Mouse (Mus musculus) limb, embryonic 13.5 days (tissue): ENCODE results near the gene Fermt3. TPM values are rescaled to one million over a fixed set of nuclear protein-coding genes. Genes with fewer than 3 reads are reported as not detected.

ENCODE experiments used
- ATAC-seq: fragments of 200-750 bp; cut with Nextera tagmentation; 2 replicates; pipeline ENCODE4 v1.8.0; 2017; ENCODE audit warnings: low read depth, moderate number of reproducible peaks, moderate TSS enrichment; ENCODE audit not compliant: low FRiP score
- H3K27ac ChIP-seq: fragments of 300-500 bp; sonication (generic); 2 replicates; pipeline ENCODE4 v1.5.1; 2015; ENCODE audit warnings: inconsistent platforms, mild to moderate bottlenecking, moderate library complexity
- H3K27me3 ChIP-seq: fragments of 300-500 bp; sonication (generic); 2 replicates; pipeline ENCODE4 v1.6.1; 2015; ENCODE audit warnings: mild to moderate bottlenecking, inconsistent platforms
- H3K36me3 ChIP-seq: fragments of 300-500 bp; sonication (generic); 2 replicates; pipeline ENCODE4 v1.6.1; 2015; ENCODE audit warnings: inconsistent platforms, mild to moderate bottlenecking, moderate library complexity
- H3K4me1 ChIP-seq: fragments of 300-500 bp; sonication (generic); 2 replicates; pipeline ENCODE4 v1.6.1; 2015; ENCODE audit warnings: inconsistent platforms
- H3K4me2 ChIP-seq: fragments of 300-500 bp; sonication (generic); replicated peaks from 2 replicates; pipeline ENCODE4 v1.6.1; 2015; ENCODE audit warnings: inconsistent platforms, mild to moderate bottlenecking, moderate library complexity
- H3K4me3 ChIP-seq: fragments of 300-500 bp; sonication (generic); 2 replicates; pipeline ENCODE4 v1.5.1; 2015; ENCODE audit warnings: moderate library complexity, mild to moderate bottlenecking, inconsistent platforms
- H3K9ac ChIP-seq: fragments of 300-500 bp; sonication (generic); 2 replicates; pipeline ENCODE4 v1.6.1; 2015; ENCODE audit warnings: mild to moderate bottlenecking, inconsistent platforms
- H3K9me3 ChIP-seq: fragments of 300-500 bp; sonication (generic); 2 replicates; pipeline ENCODE4 v1.6.1; 2016; ENCODE audit warnings: inconsistent platforms
- WGBS: fragments of 180-500 bp; shearing (Covaris S2); methylation state at CpG from one replicate; pipeline ENCODE4 v1.1.7; 2015; 5-methylcytosine and 5-hydroxymethylcytosine counted together
- polyA plus RNA-seq: library from polyadenylated mRNA; unstranded; fragments of >200 nt; fragmentation: Nextera tagmentation; extraction: Ambion mirVana; gene quantifications from 2 replicates; pipeline ENCODE4 v1.2.1, GENCODE M21; 2015

Gene Fermt3
- polyA plus RNA-seq, 1 experiment from 2014 or later, result 7.6 TPM

DNA sequence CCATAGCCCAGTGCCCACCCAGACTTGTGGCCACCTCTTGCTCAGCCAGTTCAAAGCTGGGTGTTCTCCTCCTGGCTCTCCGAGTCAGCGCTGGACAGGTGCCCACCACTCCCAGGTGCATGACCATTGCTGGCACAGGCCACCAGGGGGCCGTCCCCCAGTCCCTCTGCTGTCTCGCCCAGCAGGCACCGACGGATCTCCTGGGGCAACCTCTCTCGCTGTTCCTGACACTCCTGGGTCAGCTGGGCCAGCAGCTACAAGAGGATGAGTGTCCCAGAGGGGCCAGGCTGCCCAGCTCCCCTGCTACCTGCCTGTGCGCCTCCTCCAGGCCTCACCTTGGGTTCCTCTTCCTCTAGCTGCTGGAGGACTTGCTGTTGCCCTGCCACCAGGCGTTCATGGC is 65.2 kb downstream of the Fermt3 start:
- no peak overlapping the region for H3K4me2 ChIP-seq
- no peak for ATAC-seq
- 58% methylated on average over 9 of the region's 9 CpGs for WGBS
- no peak overlapping the region for H3K4me3 ChIP-seq
- peaks cover 19% of the 10 kb centered on the region for H3K4me1 ChIP-seq
- H3K36me3 ChIP-seq, result peaks cover 59% of the 10 kb centered on the region
- H3K27me3 ChIP-seq, result no peaks in the 10 kb centered on the region
- no peak overlapping the region for H3K27ac ChIP-seq
- H3K9me3 ChIP-seq, result no peaks in the 10 kb centered on the region
- H3K9ac ChIP-seq, result no peak overlapping the region

DNA sequence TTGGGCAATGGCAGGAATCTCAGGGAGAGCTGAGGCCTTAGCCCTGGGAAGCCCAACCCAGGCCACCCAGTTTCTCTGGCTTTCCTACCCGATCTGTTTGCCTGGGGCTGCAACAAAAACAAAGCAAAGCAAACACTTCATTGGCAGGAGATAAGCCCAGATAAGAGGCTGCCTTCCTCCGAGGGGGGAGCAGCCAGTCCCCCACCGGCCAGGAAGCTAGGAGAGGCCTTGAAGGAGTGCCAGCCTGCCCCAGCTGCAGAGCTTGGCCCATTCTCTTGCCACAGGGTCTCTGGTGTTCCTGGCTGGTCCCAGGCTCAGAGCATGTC is 66.6 kb downstream of the Fermt3 start:
- peak overlapping the region; percentile 84 for H3K9ac ChIP-seq
- WGBS, result 15% methylated on average over 3 of the region's 3 CpGs
- peak overlapping the region; percentile 97 for H3K4me2 ChIP-seq
- no peaks in the 10 kb centered on the region for H3K9me3 ChIP-seq
- ATAC-seq, result no peak
- H3K27me3 ChIP-seq, result no peaks in the 10 kb centered on the region
- H3K4me3 ChIP-seq, result peak overlapping the region; percentile 69
- H3K36me3 ChIP-seq, result peaks cover 48% of the 10 kb centered on the region
- peak overlapping the region; percentile 55; the same call in 1 of the 2 replicates for H3K27ac ChIP-seq
- peaks cover 19% of the 10 kb centered on the region for H3K4me1 ChIP-seq

DNA sequence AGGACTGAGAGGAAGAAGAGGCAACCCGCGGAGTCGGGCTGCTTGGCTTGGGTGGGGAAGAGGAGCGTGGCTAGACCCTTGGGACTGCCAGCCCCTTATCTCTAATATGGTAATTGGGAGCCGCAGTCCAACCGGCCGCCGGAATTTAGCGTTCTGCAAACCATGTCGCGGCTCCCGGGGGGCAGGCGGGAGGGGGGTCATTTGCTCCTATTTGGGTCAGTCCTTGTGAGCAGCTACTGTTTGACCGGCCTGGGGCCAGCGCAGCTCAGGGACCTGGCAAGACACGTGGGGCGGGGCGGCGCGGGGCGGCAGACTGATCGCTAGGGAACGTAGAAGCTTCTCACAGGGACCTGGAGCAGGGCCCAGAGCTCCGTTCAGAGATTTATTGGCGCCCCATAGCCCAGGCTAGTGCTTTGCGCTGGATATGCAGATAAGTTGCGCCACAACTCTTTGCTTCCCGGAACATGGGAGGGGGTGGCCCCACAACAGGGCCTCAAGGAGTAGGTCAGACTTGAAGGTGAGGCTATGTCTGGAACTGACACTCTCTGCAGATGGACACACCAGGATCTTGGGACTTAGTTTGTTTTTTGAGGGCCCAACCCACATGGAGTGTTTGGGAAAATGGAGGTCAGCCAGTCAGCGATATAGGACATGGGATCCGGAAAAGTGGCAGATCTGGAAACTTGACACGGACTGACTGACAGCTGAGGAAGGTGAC is 67.1 kb downstream of the Fermt3 start:
- WGBS, result 3% methylated on average over 31 of the region's 31 CpGs
- Histone ChIP-seq H3K27me3 (no peaks in the 10 kb centered on the region), H3K4me2 (peak overlapping the region; percentile 97), H3K9me3 (no peaks in the 10 kb centered on the region), H3K4me3 (peak overlapping the region; percentile 69), H3K36me3 (peaks cover 43% of the 10 kb centered on the region), H3K9ac (peak overlapping the region; percentile 84), H3K27ac (peak overlapping the region; percentile 95), H3K4me1 (peaks cover 19% of the 10 kb centered on the region)
- peak; percentile 13; the same call in 1 of the 2 replicates for ATAC-seq

DNA sequence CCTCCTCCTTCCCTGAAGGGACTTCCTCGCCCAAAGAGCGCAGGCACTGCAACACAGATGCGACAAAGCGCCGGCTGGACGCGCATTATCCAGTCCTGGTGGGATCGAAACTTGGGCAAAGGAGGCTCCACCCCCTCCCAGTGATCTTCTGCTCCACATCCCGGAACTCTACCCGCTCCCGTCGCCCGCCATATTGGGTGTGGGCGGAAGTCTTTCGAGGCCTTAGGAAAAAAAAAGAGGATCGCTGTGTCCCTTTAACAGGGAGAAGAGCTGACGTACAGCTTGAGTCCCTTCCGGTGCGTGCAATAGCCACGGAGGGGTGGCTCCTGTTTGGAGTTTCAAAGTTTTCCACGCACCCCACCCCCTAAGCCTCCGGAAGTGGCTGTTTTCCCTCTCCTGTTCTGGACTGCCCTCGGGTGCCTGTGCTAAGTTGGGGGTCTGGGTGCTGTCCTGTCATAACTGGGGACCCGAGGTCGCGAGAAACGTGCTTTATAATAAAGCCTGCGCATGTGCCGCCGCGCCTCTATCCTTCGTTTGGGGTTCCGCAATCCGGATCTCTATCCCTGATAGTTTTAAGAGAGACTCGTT is 67.8 kb downstream of the Fermt3 start:
- no peaks in the 10 kb centered on the region for H3K9me3 ChIP-seq

DNA sequence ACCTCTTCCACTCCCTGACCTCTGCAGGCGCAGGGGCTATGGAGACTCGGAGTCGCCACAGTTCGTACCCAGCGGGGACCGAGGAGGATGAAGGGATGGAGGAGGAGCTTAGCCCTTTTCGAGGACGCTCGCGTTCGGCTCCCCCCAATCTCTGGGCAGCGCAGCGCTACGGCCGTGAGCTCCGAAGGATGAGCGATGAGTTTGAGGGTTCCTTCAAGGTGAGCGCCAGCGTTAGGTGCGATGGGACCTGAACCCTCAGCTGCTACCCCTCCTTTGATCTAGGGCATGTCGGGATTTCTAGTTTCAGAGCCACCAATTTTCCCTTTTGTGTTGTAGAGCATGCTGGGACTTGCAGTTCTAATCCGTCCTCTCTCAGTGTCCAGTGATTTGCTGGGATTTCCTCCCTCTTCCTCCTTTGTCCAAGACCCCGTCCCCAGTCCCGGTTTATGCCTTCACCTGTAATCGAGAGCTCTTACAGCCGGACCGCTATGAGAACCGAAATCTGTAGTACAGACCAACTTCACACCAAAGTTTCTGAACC is 68.6 kb downstream of the Fermt3 start:
- ATAC-seq, result peak; percentile 31
- Histone ChIP-seq H3K4me2 (peak overlapping the region; percentile 97), H3K9ac (peak overlapping the region; percentile 84), H3K27me3 (no peaks in the 10 kb centered on the region), H3K36me3 (peaks cover 34% of the 10 kb centered on the region), H3K4me1 (peaks cover 19% of the 10 kb centered on the region), H3K9me3 (no peaks in the 10 kb centered on the region), H3K27ac (peak overlapping the region; percentile 95), H3K4me3 (peak overlapping the region; percentile 69)
- under 1% methylated on average over 28 of the region's 28 CpGs for WGBS

More for the DNA sequence above, 67.8 kb downstream of the Fermt3 start:
- WGBS, result under 1% methylated on average over 35 of the region's 35 CpGs
- Histone ChIP-seq H3K36me3 (peaks cover 36% of the 10 kb centered on the region), H3K9ac (peak overlapping the region; percentile 84), H3K4me2 (peak overlapping the region; percentile 97), H3K27me3 (no peaks in the 10 kb centered on the region), H3K4me3 (peak overlapping the region; percentile 69), H3K27ac (peak overlapping the region; percentile 95), H3K4me1 (peaks cover 19% of the 10 kb centered on the region)
- peak; percentile 83 for ATAC-seq

DNA sequence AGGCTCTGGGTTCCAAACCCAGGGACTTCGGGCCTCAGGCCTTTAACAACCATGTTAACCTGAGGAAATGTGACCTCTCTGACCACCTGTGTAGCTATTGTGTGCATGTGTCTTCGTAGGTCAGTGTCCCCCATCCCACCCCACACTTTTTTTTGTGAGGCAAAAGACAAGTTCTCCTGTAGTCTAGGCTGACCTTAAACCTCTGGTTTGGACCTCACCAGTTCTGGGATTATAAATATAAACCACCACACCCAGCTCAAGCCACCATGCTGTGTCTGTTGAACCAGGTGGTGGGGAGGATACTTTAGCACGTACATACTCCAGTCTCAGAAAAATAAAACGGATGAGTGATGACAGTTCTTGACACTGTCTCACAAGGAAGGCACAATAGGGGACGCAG is 69.3 kb downstream of the Fermt3 start:
- Histone ChIP-seq H3K27me3 (no peaks in the 10 kb centered on the region), H3K9me3 (no peaks in the 10 kb centered on the region), H3K27ac (peak overlapping the region; percentile 95), H3K36me3 (peaks cover 31% of the 10 kb centered on the region), H3K4me2 (peak overlapping the region; percentile 97), H3K4me3 (peak overlapping the region; percentile 69), H3K9ac (peak overlapping the region; percentile 84), H3K4me1 (peaks cover 19% of the 10 kb centered on the region)
- no peak for ATAC-seq
- WGBS, result 70% methylated on average over 5 of the region's 5 CpGs

DNA sequence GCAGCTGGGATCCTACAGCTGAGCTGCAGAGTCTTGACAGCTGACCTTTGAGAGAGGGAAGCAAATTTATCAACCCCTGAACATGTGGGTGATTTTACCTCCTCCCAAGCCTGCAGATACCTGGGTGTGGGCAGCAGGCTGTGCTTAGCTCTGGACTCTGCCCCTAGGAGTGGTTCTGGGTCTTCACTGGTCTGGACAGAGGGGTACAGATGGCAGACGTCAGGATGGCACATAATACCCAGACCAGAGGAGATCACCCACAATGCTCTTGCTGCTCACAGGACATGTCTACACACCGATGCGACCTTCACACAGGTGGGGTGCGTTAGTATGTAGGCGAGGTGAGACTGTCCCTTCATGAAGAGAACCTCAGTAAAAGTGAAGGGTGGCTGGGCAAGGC is 69.7 kb downstream of the Fermt3 start:
- H3K27ac ChIP-seq, result no peak overlapping the region
- H3K4me2 ChIP-seq, result peak overlapping the region; percentile 97; the same call in 1 of the 2 replicates
- peaks cover 19% of the 10 kb centered on the region for H3K4me1 ChIP-seq
- no peak overlapping the region; the same call in 1 of the 2 replicates for H3K9ac ChIP-seq
- no peak for ATAC-seq
- no peaks in the 10 kb centered on the region for H3K9me3 ChIP-seq
- no peaks in the 10 kb centered on the region for H3K27me3 ChIP-seq
- WGBS, result 92% methylated on average over 5 of the region's 5 CpGs
- 0 out of 2 replicates have a peak overlapping the region, but pooled peaks have one; percentile 5 for H3K4me3 ChIP-seq
- H3K36me3 ChIP-seq, result peaks cover 27% of the 10 kb centered on the region

Other genes with a start within 250 kb of the Fermt3 start
- gene Rps6ka4, start 178.8 kb downstream of the Fermt3 start, polyA plus RNA-seq, result 20.7 and 21.4 TPM in 2 replicates
- gene Ccdc88b, start 161.3 kb downstream of the Fermt3 start, polyA plus RNA-seq, result 1.1 and 1.2 TPM in 2 replicates
- gene Trmt112, start 109.8 kb downstream of the Fermt3 start, polyA plus RNA-seq, result 165 and 176 TPM in 2 replicates
- 223 and 235 TPM in 2 replicates for gene Prdx5, start 109.4 kb downstream of the Fermt3 start, polyA plus RNA-seq
- gene Esrra, start 97.7 kb downstream of the Fermt3 start, polyA plus RNA-seq, result 8.3 and 8.5 TPM in 2 replicates
- gene Catsperz, start 94.1 kb downstream of the Fermt3 start, polyA plus RNA-seq, result 2.2 and 3.0 TPM in 2 replicates
- gene Kcnk4, start 85.0 kb downstream of the Fermt3 start, polyA plus RNA-seq, result 0.49 and 0.85 TPM in 2 replicates
- 73.4 and 87.0 TPM in 2 replicates for gene Bad, start 77.6 kb downstream of the Fermt3 start, polyA plus RNA-seq
- 28.6 and 33.0 TPM in 2 replicates for gene Gpr137, start 77.0 kb downstream of the Fermt3 start, polyA plus RNA-seq
- gene Ppp1r14b, start 44.5 kb downstream of the Fermt3 start, polyA plus RNA-seq, result 151 and 168 TPM in 2 replicates
- gene Plcb3, start 43.0 kb downstream of the Fermt3 start, polyA plus RNA-seq, result 36.8 and 40.0 TPM in 2 replicates
- gene Fkbp2, start 39.0 kb downstream of the Fermt3 start, polyA plus RNA-seq, result 84.5 and 89.3 TPM in 2 replicates
- gene Vegfb, start 31.8 kb downstream of the Fermt3 start, polyA plus RNA-seq, result 53.6 and 59.6 TPM in 2 replicates
- gene Dnajc4, start 26.9 kb downstream of the Fermt3 start, polyA plus RNA-seq, result 22.2 and 25.9 TPM in 2 replicates
- gene Nudt22, start 23.4 kb downstream of the Fermt3 start, polyA plus RNA-seq, result 24.0 and 25.8 TPM in 2 replicates
- 11.9 and 13.6 TPM in 2 replicates for gene Trpt1, start 23.3 kb downstream of the Fermt3 start, polyA plus RNA-seq
- gene Stip1, start 20.5 kb upstream of the Fermt3 start, polyA plus RNA-seq, result 241 and 278 TPM in 2 replicates
- 12.3 and 13.3 TPM in 2 replicates for gene Macrod1, start 37.3 kb upstream of the Fermt3 start, polyA plus RNA-seq
- 7.7 and 8.1 TPM in 2 replicates for gene Flrt1, start 86.3 kb upstream of the Fermt3 start, polyA plus RNA-seq
- 226 and 229 TPM in 2 replicates for gene Otub1, start 186.8 kb upstream of the Fermt3 start, polyA plus RNA-seq
- 734 and 747 TPM in 2 replicates for gene Cox8a, start 198.1 kb upstream of the Fermt3 start, polyA plus RNA-seq
- gene Naa40, start 221.7 kb upstream of the Fermt3 start, polyA plus RNA-seq, result 58.0 and 60.1 TPM in 2 replicates
- 24.9 and 25.0 TPM in 2 replicates for gene Rcor2, start 247.9 kb upstream of the Fermt3 start, polyA plus RNA-seq